Mouse (Mus musculus) layer of hippocampus, adult 18-20 months (tissue): ENCODE data around the gene Gm37419. TPM values are rescaled to one million over a fixed set of nuclear protein-coding genes. Genes with fewer than 3 reads are reported as not detected.

Experiments used
- DNase-seq, 2 experiments: peaks; one replicate each; pipeline ENCODE4 v3.0.0; 2022; ENCODE audit warnings: low spot score in 2 of 2
- long read RNA-seq: library from polyadenylated mRNA; stranded (forward); transcript quantifications from one replicate; pipeline ENCODE4 v2.0.0, GENCODE M21; 2021
- total RNA-seq, 2 experiments: library from RNA; stranded (reverse); gene quantifications; 2 replicates each; pipeline ENCODE4 v1.2.3; 2021

The Gm37419 gene
- not detected for total RNA-seq
- long read RNA-seq, result 0 reads

- peak; percentile 81 to 91 for DNase-seq
These were observed at the start of gene Gm37419, which contains the start of gene Bcl6 for GRCm38 (mm10) chr16:23988466-23989208. Gene Gm37419 (plus strand): TSS chr16:23988482. Gene Bcl6 (minus strand): TSS chr16:23988852.

GRCm38 (mm10) chr16:23944801-23945200 lies 43.5 kb upstream of the Gm37419 start:
- no peak for DNase-seq

GRCm38 (mm10) chr16:23947654-23948053 lies 40.6 kb upstream of the Gm37419 start:
- DNase-seq, result no peak

GRCm38 (mm10) chr16:23952101-23952727 lies 36.1 kb upstream of the Gm37419 start:
- no peak for DNase-seq

- peak in 1 of 2 experiments; percentile 70 for DNase-seq
These were observed 34.9 kb upstream of the Gm37419 start for GRCm38 (mm10) chr16:23953189-23953958.

- no peak for DNase-seq
These were observed 34.4 kb upstream of the Gm37419 start for GRCm38 (mm10) chr16:23953959-23954260.

GRCm38 (mm10) chr16:23958938-23959337 lies 29.3 kb upstream of the Gm37419 start:
- DNase-seq, result no peak

- DNase-seq, result no peak
These were observed 25.9 kb upstream of the Gm37419 start for GRCm38 (mm10) chr16:23962401-23962800.

GRCm38 (mm10) chr16:23963896-23964668 lies 24.2 kb upstream of the Gm37419 start:
- DNase-seq, result no peak

- no peak for DNase-seq
These were observed 23.4 kb upstream of the Gm37419 start for GRCm38 (mm10) chr16:23964706-23965367.

- DNase-seq, result no peak
These were observed 22.2 kb upstream of the Gm37419 start for GRCm38 (mm10) chr16:23966066-23966465.

- no peak for DNase-seq
These were observed 21.0 kb upstream of the Gm37419 start for GRCm38 (mm10) chr16:23967301-23967700.

GRCm38 (mm10) chr16:23968888-23969287 lies 19.4 kb upstream of the Gm37419 start:
- no peak for DNase-seq

GRCm38 (mm10) chr16:23969919-23970318 lies 18.4 kb upstream of the Gm37419 start:
- no peak for DNase-seq

- DNase-seq, result no peak
These were observed 16.0 kb upstream of the Gm37419 start for GRCm38 (mm10) chr16:23972126-23972740.

GRCm38 (mm10) chr16:23972901-23973300 lies 15.4 kb upstream of the Gm37419 start:
- no peak for DNase-seq

GRCm38 (mm10) chr16:23973635-23974367 lies 14.5 kb upstream of the Gm37419 start:
- DNase-seq, result no peak

- DNase-seq, result no peak
These were observed 12.1 kb upstream of the Gm37419 start for GRCm38 (mm10) chr16:23976196-23976595.

- DNase-seq, result no peak
These were observed 10.6 kb upstream of the Gm37419 start for GRCm38 (mm10) chr16:23977732-23978131.

- DNase-seq, result no peak
These were observed 9.8 kb upstream of the Gm37419 start for GRCm38 (mm10) chr16:23978495-23978894.
